Mouse (Mus musculus) bone marrow macrophage, adult 2 months (primary cell): ENCODE results near the gene Rbm6.

Experiments used
- CTCF ChIP-seq: IDR thresholded peaks from 2 replicates; pipeline ENCODE4 v1.5.1; 2012; ENCODE audit warnings: low read depth, mild to moderate bottlenecking, low read length, moderate library complexity
- POLR2A ChIP-seq: IDR thresholded peaks from 2 replicates; pipeline ENCODE4 v1.6.1; 2012; ENCODE audit warnings: mild to moderate bottlenecking, low read depth, low read length, borderline replicate concordance

- TF ChIP-seq POLR2A (no peak), CTCF (no peak)
Observed at GRCm38 (mm10) chr9:107907801-107908120, 34.7 kb upstream of the Rbm6 start.
